Mouse (Mus musculus) neural tube, embryonic 14.5 days (tissue): Measurements from ENCODE around the gene Armc8. TPM values are rescaled to one million over a fixed set of nuclear protein-coding genes. Genes with fewer than 3 reads are reported as not detected.

Source experiments
- ATAC-seq: fragments of 200-750 bp; cut with Nextera tagmentation; 2 replicates; pipeline ENCODE4 v1.8.0; 2017; ENCODE audit warnings: low read depth, mild to moderate bottlenecking, moderate TSS enrichment, moderate library complexity
- H3K27ac ChIP-seq: fragments of 300-500 bp; sonication (generic); 2 replicates; pipeline ENCODE4 v1.5.1; 2014; ENCODE audit warnings: low read depth, mild to moderate bottlenecking, control low read depth, low read length, moderate library complexity, mixed read lengths
- H3K27me3 ChIP-seq: fragments of 300-500 bp; sonication (generic); 2 replicates; pipeline ENCODE4 v1.6.1; 2014; ENCODE audit warnings: low read length; ENCODE audit not compliant: control insufficient read depth, insufficient read depth
- H3K36me3 ChIP-seq: fragments of 300-500 bp; sonication (generic); 2 replicates; pipeline ENCODE4 v1.6.1; 2014; ENCODE audit warnings: low read length, mixed read lengths; ENCODE audit not compliant: control insufficient read depth, insufficient read depth
- H3K4me1 ChIP-seq: fragments of 300-500 bp; sonication (generic); 2 replicates; pipeline ENCODE4 v1.6.1; 2014; ENCODE audit warnings: low read length; ENCODE audit not compliant: control insufficient read depth, insufficient read depth
- H3K4me2 ChIP-seq: fragments of 300-500 bp; sonication (generic); 2 replicates; pipeline ENCODE4 v1.6.1; 2014; ENCODE audit warnings: mild to moderate bottlenecking, low read depth, low read length, control low read depth
- H3K4me3 ChIP-seq: fragments of 300-500 bp; sonication (generic); 2 replicates; pipeline ENCODE4 v1.5.1; 2014; ENCODE audit warnings: low read depth, low read length, control low read depth, mixed read lengths
- H3K9ac ChIP-seq: fragments of 300-500 bp; sonication (generic); replicated peaks from 2 replicates; pipeline ENCODE4 v1.6.1; 2014; ENCODE audit warnings: low read depth, mild to moderate bottlenecking, control low read depth, low read length, mixed read lengths
- H3K9me3 ChIP-seq: fragments of 300-500 bp; sonication (generic); 2 replicates; pipeline ENCODE4 v1.6.1; 2016; ENCODE audit warnings: low read length; ENCODE audit not compliant: control insufficient read depth
- WGBS: fragments of 180-500 bp; shearing (Covaris S2); extraction: QIAGEN DNeasy Blood & Tissue Kit; methylation state at CpG from one replicate; pipeline ENCODE4 v1.1.7; 2014; 5-methylcytosine and 5-hydroxymethylcytosine counted together
- polyA plus RNA-seq: library from polyadenylated mRNA; unstranded; fragments of >200 nt; fragmentation: Nextera tagmentation; extraction: Ambion mirVana; gene quantifications from 2 replicates; pipeline ENCODE4 v1.2.1, GENCODE M21; 2014

Armc8 gene
- polyA plus RNA-seq, 1 experiment from 2014 or later = 88.8 TPM

DNA sequence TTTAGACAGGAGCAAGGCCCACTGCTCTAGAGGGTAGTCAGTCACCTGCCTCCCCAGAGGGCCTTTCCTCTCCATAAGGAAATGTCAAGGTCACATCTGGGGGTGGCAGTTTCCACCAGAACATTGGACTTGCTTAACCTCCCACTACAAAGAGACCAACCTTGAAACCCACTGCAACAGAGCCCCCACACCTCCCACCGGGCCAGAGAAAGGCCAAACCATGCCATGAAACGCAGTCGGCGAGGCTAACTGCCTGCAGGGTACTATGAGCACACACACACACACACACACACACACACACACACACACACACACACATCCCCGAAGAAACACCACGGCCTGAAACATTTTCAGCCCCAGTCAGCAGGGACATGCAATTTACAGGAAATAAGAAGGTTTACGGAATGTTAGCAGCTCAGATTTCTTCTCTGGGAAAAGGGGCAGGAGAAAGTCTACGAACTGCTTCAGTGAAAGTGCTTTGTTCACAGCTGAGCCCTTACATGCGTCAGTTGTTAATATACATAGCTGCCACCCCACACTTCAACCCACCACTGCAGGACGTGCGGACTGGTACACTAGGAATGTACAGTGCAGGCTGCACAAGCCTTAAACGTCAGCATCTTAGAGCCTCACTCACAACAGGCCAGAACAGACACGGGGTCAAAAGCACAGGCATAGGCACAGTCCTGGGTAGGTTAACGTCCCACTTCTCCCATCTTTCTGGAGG, 133.6 kb downstream of the Armc8 start:
- Histone ChIP-seq H3K4me2 (peak overlapping the region; percentile 77), H3K27me3 (no peaks in the 10 kb centered on the region), H3K9me3 (no peaks in the 10 kb centered on the region), H3K36me3 (no peaks in the 10 kb centered on the region), H3K4me1 (peaks cover 27% of the 10 kb centered on the region), H3K4me3 (peak overlapping the region; percentile 95), H3K9ac (peak overlapping the region; percentile 91), H3K27ac (peak overlapping the region; percentile 85)
- 20% methylated on average over 14 of the region's 14 CpGs for WGBS
- ATAC-seq = peak; percentile 36; the same call in 1 of the 2 replicates

- H3K9me3 ChIP-seq = no peaks in the 10 kb centered on the region
- H3K27me3 ChIP-seq = no peaks in the 10 kb centered on the region
- ATAC-seq = no peak
- H3K4me3 ChIP-seq = no peak overlapping the region
- H3K36me3 ChIP-seq = no peaks in the 10 kb centered on the region
- no peak overlapping the region for H3K27ac ChIP-seq
- WGBS = 85% methylated on average over 4 of the region's 4 CpGs
- H3K4me1 ChIP-seq = peaks cover 26% of the 10 kb centered on the region
- no peak overlapping the region for H3K4me2 ChIP-seq
- H3K9ac ChIP-seq = no peak overlapping the region
These were observed 136.2 kb downstream of the Armc8 start for GRCm38 (mm10) chr9:99432478-99432877.

DNA sequence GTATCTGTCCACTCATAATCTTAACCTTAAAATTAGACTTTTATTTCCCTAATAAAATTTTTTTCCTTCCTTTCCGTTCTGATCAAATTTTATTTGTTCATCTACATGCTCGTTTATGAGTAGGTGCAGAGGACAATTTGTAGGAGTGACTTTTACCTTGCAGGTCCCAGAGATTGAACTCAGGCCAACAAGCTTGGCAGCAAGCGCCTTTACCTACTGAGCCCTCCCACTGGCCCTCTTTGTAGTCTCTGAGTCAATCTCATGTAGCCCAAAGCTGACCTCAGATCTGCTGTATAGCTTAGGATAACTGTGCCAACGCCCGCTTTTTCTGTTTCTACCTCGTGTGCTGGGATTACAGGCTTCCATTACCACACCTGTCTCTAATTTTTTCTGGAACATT, 136.7 kb downstream of the Armc8 start:
- no peak overlapping the region for H3K4me3 ChIP-seq
- no peak for ATAC-seq
- peaks cover 22% of the 10 kb centered on the region for H3K4me1 ChIP-seq
- no peaks in the 10 kb centered on the region for H3K27me3 ChIP-seq
- H3K4me2 ChIP-seq = no peak overlapping the region
- H3K9me3 ChIP-seq = no peaks in the 10 kb centered on the region
- H3K9ac ChIP-seq = no peak overlapping the region
- WGBS = 73% methylated on average over 6 of the region's 6 CpGs
- H3K36me3 ChIP-seq = no peaks in the 10 kb centered on the region
- no peak overlapping the region for H3K27ac ChIP-seq

- H3K27me3 ChIP-seq = no peaks in the 10 kb centered on the region
- ATAC-seq = no peak
- 93% methylated on average over 8 of the region's 8 CpGs for WGBS
These were observed 137.4 kb downstream of the Armc8 start for GRCm38 (mm10) chr9:99431346-99431745.

DNA sequence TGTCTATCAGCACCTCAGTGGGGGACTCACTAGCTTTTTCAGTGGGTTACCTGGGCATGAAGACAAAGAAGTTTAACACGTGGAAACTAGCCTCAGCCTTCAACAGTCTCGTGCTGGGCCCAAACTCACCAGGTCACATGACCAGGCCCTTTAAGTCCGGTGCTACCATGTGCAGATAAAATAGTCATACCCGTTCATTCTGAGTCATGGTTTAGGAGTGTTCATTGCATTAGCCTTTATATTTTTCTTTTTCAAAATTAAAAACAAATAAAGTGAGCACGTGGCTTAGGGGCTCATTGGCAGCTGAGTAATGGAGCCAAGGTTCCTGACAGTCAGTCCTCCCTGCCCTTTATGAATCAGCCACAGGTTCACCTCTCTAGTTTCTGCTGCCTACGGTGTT, 137.9 kb downstream of the Armc8 start:
- no peaks in the 10 kb centered on the region for H3K36me3 ChIP-seq
- no peak for ATAC-seq
- WGBS = 86% methylated on average over 6 of the region's 6 CpGs

More at GRCm38 (mm10) chr9:99431346-99431745, 137.4 kb downstream of the Armc8 start:
- Histone ChIP-seq H3K9ac (no peak overlapping the region), H3K4me3 (no peak overlapping the region), H3K27ac (no peak overlapping the region), H3K4me2 (no peak overlapping the region), H3K36me3 (no peaks in the 10 kb centered on the region), H3K9me3 (no peaks in the 10 kb centered on the region), H3K4me1 (peaks cover 22% of the 10 kb centered on the region)

DNA sequence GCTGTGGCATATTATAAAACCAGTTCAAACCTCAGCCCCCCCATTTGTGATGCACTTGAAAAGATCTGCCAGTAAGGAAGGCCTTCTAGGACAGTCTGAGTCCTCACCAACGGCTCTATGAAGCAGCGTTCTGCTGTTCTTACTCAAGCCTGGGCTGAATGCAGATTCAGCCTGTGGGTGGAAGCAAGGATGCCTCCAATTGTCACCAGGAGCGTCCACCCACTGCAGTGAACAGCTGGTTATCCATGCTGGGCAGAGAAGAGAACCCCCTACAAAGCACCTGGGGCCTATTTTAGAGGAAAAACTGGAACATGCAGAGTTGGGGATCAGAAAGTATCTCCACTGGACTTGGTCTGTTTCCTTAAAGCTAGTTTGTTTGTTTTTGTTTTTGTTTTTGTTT, 138.9 kb downstream of the Armc8 start:
- H3K36me3 ChIP-seq = no peaks in the 10 kb centered on the region
- 84% methylated on average over 3 of the region's 3 CpGs for WGBS
- H3K4me3 ChIP-seq = no peak overlapping the region
- no peak overlapping the region for H3K9ac ChIP-seq
- H3K9me3 ChIP-seq = no peaks in the 10 kb centered on the region
- H3K27me3 ChIP-seq = no peaks in the 10 kb centered on the region
- H3K4me1 ChIP-seq = peaks cover 17% of the 10 kb centered on the region
- H3K4me2 ChIP-seq = no peak overlapping the region
- ATAC-seq = no peak
- H3K27ac ChIP-seq = no peak overlapping the region

More for the DNA sequence above, 137.9 kb downstream of the Armc8 start:
- peaks cover 22% of the 10 kb centered on the region for H3K4me1 ChIP-seq
- no peak overlapping the region for H3K27ac ChIP-seq
- no peak overlapping the region for H3K4me2 ChIP-seq
- H3K27me3 ChIP-seq = no peaks in the 10 kb centered on the region
- no peak overlapping the region for H3K4me3 ChIP-seq
- H3K9me3 ChIP-seq = no peaks in the 10 kb centered on the region
- no peak overlapping the region for H3K9ac ChIP-seq

DNA sequence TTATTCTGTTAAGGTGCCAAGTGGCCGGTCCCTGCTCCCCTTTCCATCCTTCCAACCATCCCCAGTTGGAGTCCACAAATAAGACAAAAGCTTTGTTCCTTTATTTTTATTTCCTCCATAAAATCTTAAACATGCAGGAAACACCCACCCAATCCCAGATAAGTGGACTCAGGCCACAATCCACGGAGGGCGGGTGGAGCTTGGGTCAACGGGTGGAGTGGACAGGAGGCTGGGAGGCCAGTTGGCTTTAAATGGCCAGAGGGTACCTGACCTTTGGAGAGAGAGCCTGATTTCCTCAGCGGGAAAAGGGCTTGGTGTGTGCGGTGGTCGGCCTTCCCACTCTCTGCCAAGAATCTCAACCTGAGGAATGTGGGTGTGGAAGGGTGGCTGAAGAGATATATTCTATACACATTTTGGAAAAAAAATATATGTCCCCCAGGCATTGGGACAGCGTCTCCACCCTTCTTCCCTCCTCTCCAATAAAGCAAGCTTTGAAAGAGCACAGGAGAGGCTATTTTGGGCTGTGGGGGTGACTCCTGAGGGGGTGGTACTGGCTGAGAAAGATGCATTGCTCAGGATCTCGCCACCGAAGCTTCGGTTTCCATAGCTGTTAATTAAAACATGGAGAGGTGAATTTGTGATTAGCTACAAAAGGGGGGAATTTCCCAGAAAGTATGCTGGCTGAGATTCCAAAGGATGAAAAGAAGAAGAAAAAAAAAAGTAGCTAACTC, 139.9 kb downstream of the Armc8 start:
- Histone ChIP-seq H3K9me3 (no peaks in the 10 kb centered on the region), H3K4me1 (peaks cover 8% of the 10 kb centered on the region; the same call in 1 of the 2 replicates), H3K36me3 (no peaks in the 10 kb centered on the region), H3K27ac (no peak overlapping the region), H3K9ac (no peak overlapping the region), H3K4me2 (no peak overlapping the region), H3K27me3 (no peaks in the 10 kb centered on the region), H3K4me3 (no peak overlapping the region)
- no peak for ATAC-seq
- 80% methylated on average over 11 of the region's 11 CpGs for WGBS
